18 mouse cellular contexts compared by ENCODE assay signal in the genomic region with DNA sequence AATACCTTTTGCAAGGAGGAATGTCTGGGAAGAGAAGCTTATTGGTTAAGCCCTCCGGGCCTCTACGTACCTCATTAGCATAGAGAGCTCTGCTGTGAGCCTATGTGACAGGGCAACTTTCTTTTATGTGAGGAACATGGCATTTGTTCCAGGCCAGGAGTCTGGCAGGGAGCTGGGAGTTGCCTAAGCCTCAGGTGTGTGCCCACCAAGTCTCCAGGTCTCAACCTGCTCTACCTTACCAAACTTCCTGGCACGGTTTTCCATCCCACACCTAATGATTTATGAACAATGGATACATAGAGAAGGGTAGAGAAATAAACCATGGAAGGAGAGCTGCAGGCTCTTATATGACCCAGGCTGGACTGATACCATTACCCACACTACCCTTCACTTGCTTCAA. TPM values are rescaled to one million over a fixed set of nuclear protein-coding genes. Genes with fewer than 3 reads are reported as not detected.
DNase-seq lines count a peak whose midpoint lies in the region.
"Had no signal": no experiment of that assay in that cellular context is flagged by ENCODE, and none has a peak within 500 bp of the region (broad histone marks: within the 10 kb centered on the region; RNA-seq: fewer than 3 reads in every experiment).

No protein-coding gene starts in this region.

- peak; percentile 80 for DNase-seq in fat pad, adult 2 months (ENCODE audit: extremely low read depth, low read depth, low spot score)
- DNase-seq in gonadal fat pad, adult 2 months (ENCODE audit: low read depth): peak; percentile 72
- DNase-seq in heart, adult 9 months (ENCODE audit: low spot score in 2 of 2): no peak
- DNase-seq in thymus, postnatal 25 days: no peak
- DNase-seq: adrenal gland, adult 2 months; adrenal gland, adult 8-10 months; adrenal gland, postnatal 10 days; adrenal gland, postnatal 14 days; adrenal gland, postnatal 25 days; adrenal gland, postnatal 36 days; B cell, adult 2 months; cerebellum, adult 11 months; cerebellum, adult 11-12 months; cerebellum, adult 18-20 months had no signal

RNA-seq across cellular contexts. Expression of gene Myrip, which starts 52.6 kb away (rescaled TPM):
- 2.2 and 5.8 TPM in 2 replicates for polyA plus RNA-seq in gonadal fat pad, adult 2 months (2012; rRNA removed)
- polyA plus RNA-seq: activated CD4-positive, CD25-positive, alpha-beta regulatory T cell, adult 4 months; C2C12; CD4-positive, CD25-positive, alpha-beta regulatory T cell, adult 4 months; G1E had no signal

Comparison
In these comparisons a context has a peak if more than half of its experiments do, and no peak if none do; other contexts are left out.
1. DNase-seq: peak in fat pad, adult 2 months (single experiment) and gonadal fat pad, adult 2 months (single experiment); none in heart, adult 9 months (0 of 2) and thymus, postnatal 25 days (single experiment).